Mouse (Mus musculus) embryonic fibroblast, embryonic 13.5 days (primary cell): ENCODE data around the gene Mepce. TPM values are rescaled to one million over a fixed set of nuclear protein-coding genes. Genes with fewer than 3 reads are reported as not detected.

Experiments used
- H3K27ac ChIP-seq: 2 replicates; pipeline ENCODE4 v1.5.1; 2012; ENCODE audit warnings: low read length, control low read depth, inconsistent platforms; ENCODE audit not compliant: insufficient read depth
- H3K4me1 ChIP-seq: 2 replicates; pipeline ENCODE4 v1.6.1; 2011; ENCODE audit warnings: low read length; ENCODE audit not compliant: control insufficient read depth, insufficient read depth
- H3K4me3 ChIP-seq: 2 replicates; pipeline ENCODE4 v1.5.1; 2011; ENCODE audit warnings: mild to moderate bottlenecking, control low read depth, low read length; ENCODE audit not compliant: insufficient read depth
- CTCF ChIP-seq: IDR thresholded peaks from 2 replicates; pipeline ENCODE4 v1.5.1; 2011; ENCODE audit warnings: mild to moderate bottlenecking, control low read depth, low read length, moderate library complexity, borderline replicate concordance; ENCODE audit not compliant: insufficient read depth
- POLR2A ChIP-seq: IDR thresholded peaks from 2 replicates; pipeline ENCODE4 v1.6.1; 2011; ENCODE audit warnings: low read depth, mild to moderate bottlenecking, control low read depth, low read length, moderate library complexity
- polyA plus RNA-seq: library from polyadenylated mRNA; stranded (reverse); fragments of >200 nt; gene quantifications from 2 replicates; pipeline ENCODE4 v1.2.4, GENCODE M21; 2011; ENCODE audit warnings: low read depth; ENCODE audit not compliant: missing spikeins, insufficient read length

Mepce gene
- polyA plus RNA-seq, 1 experiment: 34.8 TPM

- no peak overlapping the region for H3K4me3 ChIP-seq
- peaks cover 9% of the 10 kb centered on the region for H3K4me1 ChIP-seq
- no peak for TF ChIP-seq POLR2A
- TF ChIP-seq CTCF: no peak
Observed at GRCm38 (mm10) chr5:137781661-137782060, 5.8 kb downstream of the Mepce start.

GRCm38 (mm10) chr5:137779053-137779933 is 8.2 kb downstream of the Mepce start:
- TF ChIP-seq POLR2A (no peak), CTCF (no peak)
- H3K4me1 ChIP-seq: peaks cover 7% of the 10 kb centered on the region

More at GRCm38 (mm10) chr5:137781661-137782060, 5.8 kb downstream of the Mepce start:
- H3K27ac ChIP-seq: no peak overlapping the region

GRCm38 (mm10) chr5:137778635-137779034 is 8.8 kb downstream of the Mepce start, which contains the start of gene Ppp1r35:
Gene Ppp1r35, plus strand, starts transcription at chr5:137778849.
- H3K4me1 ChIP-seq: peaks cover 7% of the 10 kb centered on the region; the same call in 1 of the 2 replicates
- H3K4me3 ChIP-seq: peak within 1 kb of the TSS; percentile 84
- 0 out of 2 replicates have a peak within 1 kb of the TSS, but pooled peaks have one; percentile 6 for H3K27ac ChIP-seq
- peak; percentile 59 for TF ChIP-seq POLR2A
- no peak for TF ChIP-seq CTCF

More at GRCm38 (mm10) chr5:137779053-137779933, 8.2 kb downstream of the Mepce start:
- Histone ChIP-seq H3K27ac (0 out of 2 replicates have a peak overlapping the region, but pooled peaks have one; percentile 6), H3K4me3 (peak overlapping the region; percentile 84)

GRCm38 (mm10) chr5:137777267-137777845 is 10.1 kb downstream of the Mepce start:
- H3K4me3 ChIP-seq: no peak overlapping the region
- TF ChIP-seq POLR2A: no peak
- no peak for TF ChIP-seq CTCF
- no peak overlapping the region for H3K27ac ChIP-seq
- H3K4me1 ChIP-seq: peaks cover 7% of the 10 kb centered on the region; the same call in 1 of the 2 replicates

DNA sequence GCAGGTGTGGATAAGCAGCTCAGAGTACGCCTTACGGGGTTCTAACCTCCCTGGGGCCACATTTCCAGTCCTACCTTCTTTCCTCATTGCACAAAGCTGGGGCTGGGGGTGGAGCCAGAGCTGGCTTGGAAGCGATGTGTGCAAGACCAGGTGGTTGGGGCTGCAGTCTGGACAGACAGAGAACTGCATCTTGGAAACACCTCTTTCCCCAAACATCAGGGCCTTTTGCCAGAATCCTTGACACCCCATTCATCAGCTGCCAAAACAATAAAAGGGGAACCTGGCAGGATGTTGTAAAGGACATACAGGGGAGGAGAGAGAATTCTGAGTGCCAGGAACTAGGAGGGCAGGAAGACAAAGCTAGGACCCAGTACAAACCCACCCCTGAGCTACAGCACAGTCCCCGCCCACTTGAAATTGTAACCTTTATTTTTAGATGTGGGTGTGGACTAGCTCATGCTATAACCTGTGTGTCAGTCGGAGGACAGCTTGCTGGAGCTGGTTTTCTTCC is 11.0 kb downstream of the Mepce start:
- no peak for TF ChIP-seq POLR2A
- TF ChIP-seq CTCF: no peak
- H3K27ac ChIP-seq: no peak overlapping the region
- no peak overlapping the region for H3K4me3 ChIP-seq
- peaks cover 7% of the 10 kb centered on the region; the same call in 1 of the 2 replicates for H3K4me1 ChIP-seq

DNA sequence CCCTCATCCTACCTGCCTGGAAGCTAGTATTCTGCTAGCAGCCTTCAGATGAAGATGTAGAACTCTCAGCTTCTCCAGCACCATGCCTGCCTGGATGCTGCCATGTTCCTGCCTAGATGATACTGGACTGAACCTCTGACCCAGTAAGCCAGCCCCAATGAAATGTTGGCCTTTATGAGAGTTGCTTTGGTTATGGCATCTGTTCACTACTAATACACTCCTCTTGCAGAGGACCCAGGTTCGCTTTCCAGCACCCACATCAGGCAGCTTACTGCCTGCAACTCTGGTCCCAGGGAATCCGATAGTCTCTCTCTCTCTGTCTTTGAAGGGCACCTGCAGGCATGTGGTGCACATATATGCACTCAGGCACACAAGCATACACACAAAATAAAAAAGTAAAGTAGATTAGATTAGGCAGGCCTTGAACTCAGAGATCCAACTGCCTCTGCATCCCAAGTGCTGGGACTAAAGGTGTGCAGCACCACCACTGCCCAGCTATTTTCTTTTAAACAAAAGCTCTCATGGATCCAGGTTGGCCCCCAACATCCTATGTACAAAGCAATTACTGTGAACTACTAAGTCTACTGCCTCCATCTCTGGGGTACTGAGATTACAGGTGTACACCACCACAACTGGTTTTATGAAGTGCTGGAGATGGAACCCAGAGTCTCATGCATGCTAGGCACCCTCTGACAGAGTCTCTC is 11.7 kb downstream of the Mepce start:
- Histone ChIP-seq H3K4me3 (no peak overlapping the region), H3K4me1 (peaks cover 7% of the 10 kb centered on the region; the same call in 1 of the 2 replicates), H3K27ac (no peak overlapping the region)
- TF ChIP-seq POLR2A (no peak), CTCF (no peak)

GRCm38 (mm10) chr5:137772755-137773154 is 14.7 kb downstream of the Mepce start:
- Histone ChIP-seq H3K4me3 (no peak overlapping the region), H3K27ac (no peak overlapping the region), H3K4me1 (0 out of 2 replicates have a peak, but pooled peaks cover 4% of the 10 kb centered on the region)
- TF ChIP-seq POLR2A: no peak
- TF ChIP-seq CTCF: no peak

GRCm38 (mm10) chr5:137770709-137771108 is 16.7 kb downstream of the Mepce start:
- no peaks in the 10 kb centered on the region for H3K4me1 ChIP-seq
- TF ChIP-seq POLR2A: no peak
- TF ChIP-seq CTCF: no peak
- H3K4me3 ChIP-seq: no peak overlapping the region
- no peak overlapping the region for H3K27ac ChIP-seq

- Histone ChIP-seq H3K4me1 (no peaks in the 10 kb centered on the region), H3K27ac (no peak overlapping the region), H3K4me3 (no peak overlapping the region)
- TF ChIP-seq POLR2A (no peak), CTCF (no peak)
Observed at GRCm38 (mm10) chr5:137768475-137768874, 19.0 kb downstream of the Mepce start.
